Mouse (Mus musculus) heart, postnatal 0 days (tissue): ENCODE results near the gene Snap23. TPM values are rescaled to one million over a fixed set of nuclear protein-coding genes. Genes with fewer than 3 reads are reported as not detected.

ENCODE experiments used
- ATAC-seq: fragments of 200-750 bp; cut with Nextera tagmentation; 2 replicates; pipeline ENCODE4 v1.8.0; 2017; ENCODE audit warnings: low read depth, moderate number of reproducible peaks, moderate library complexity; ENCODE audit not compliant: insufficient read depth
- DNase-seq: peaks from one replicate; pipeline ENCODE4 v3.0.0-alpha.2; 2016; ENCODE audit warnings: low spot score
- H3K27ac ChIP-seq: fragments of 300-500 bp; sonication (generic); 2 replicates; pipeline ENCODE4 v1.5.1; 2014; ENCODE audit warnings: low read depth, mild to moderate bottlenecking
- H3K27me3 ChIP-seq: fragments of 300-500 bp; sonication (generic); 2 replicates; pipeline ENCODE4 v1.6.1; 2014; ENCODE audit warnings: low read length, mixed read lengths; ENCODE audit not compliant: control insufficient read depth, insufficient read depth
- H3K36me3 ChIP-seq: fragments of 300-500 bp; sonication (generic); replicated peaks from 2 replicates; pipeline ENCODE4 v1.6.1; 2014; ENCODE audit warnings: low read length, mixed read lengths; ENCODE audit not compliant: control insufficient read depth, insufficient read depth
- H3K4me1 ChIP-seq: fragments of 300-500 bp; sonication (generic); 2 replicates; pipeline ENCODE4 v1.6.1; 2014; ENCODE audit warnings: antibody characterized with exemption; ENCODE audit not compliant: control insufficient read depth, insufficient read depth
- H3K4me2 ChIP-seq: fragments of 300-500 bp; sonication (generic); 2 replicates; pipeline ENCODE4 v1.6.1; 2014; ENCODE audit warnings: low read depth, mild to moderate bottlenecking, low read length, moderate library complexity
- H3K4me3 ChIP-seq: fragments of 300-500 bp; sonication (generic); 2 replicates; pipeline ENCODE4 v1.5.1; 2014; ENCODE audit warnings: low read depth, low read length
- H3K9ac ChIP-seq: fragments of 300-500 bp; sonication (generic); replicated peaks from 2 replicates; pipeline ENCODE4 v1.6.1; 2014; ENCODE audit warnings: low read depth, low read length, mixed read lengths
- H3K9me3 ChIP-seq: fragments of 300-500 bp; sonication (generic); replicated peaks from 2 replicates; pipeline ENCODE4 v1.6.1; 2016; ENCODE audit warnings: low read length; ENCODE audit not compliant: control insufficient read depth
- CTCF ChIP-seq: IDR thresholded peaks from 2 replicates; pipeline ENCODE4 v1.5.1; 2016; ENCODE audit warnings: antibody characterized with exemption, control low read depth, low read depth
- EP300 ChIP-seq: IDR thresholded peaks from 2 replicates; pipeline ENCODE4 v1.6.1; 2016; ENCODE audit warnings: antibody characterized with exemption, low read depth
- WGBS: fragments of 180-500 bp; shearing (Covaris S2); extraction: QIAGEN DNeasy Blood & Tissue Kit; methylation state at CpG from one replicate; pipeline ENCODE4 v1.1.7; 2014; 5-methylcytosine and 5-hydroxymethylcytosine counted together
- polyA plus RNA-seq: library from polyadenylated mRNA; unstranded; fragments of >200 nt; fragmentation: Nextera tagmentation; extraction: Ambion mirVana; gene quantifications from 2 replicates; pipeline ENCODE4 v1.2.1, GENCODE M21; 2015
- total RNA-seq: library from RNA; depleted of rRNA; stranded (reverse); fragments of >200 nt; gene quantifications from 2 replicates; pipeline ENCODE4 v1.2.3, GENCODE M21; 2014; ENCODE audit warnings: low replicate concordance; rRNA removed

The Snap23 gene
- total and polyA plus RNA-seq, 2 experiments from 2014 or later = 30.1 to 48.1 TPM

GRCm38 (mm10) chr2:120640835-120641234 lies 73.4 kb downstream of the Snap23 start:
- Histone ChIP-seq H3K27me3 (no peaks in the 10 kb centered on the region), H3K9me3 (no peaks in the 10 kb centered on the region), H3K9ac (no peak overlapping the region), H3K27ac (no peak overlapping the region), H3K36me3 (no peaks in the 10 kb centered on the region; the same call in 1 of the 2 replicates), H3K4me1 (no peaks in the 10 kb centered on the region), H3K4me3 (no peak overlapping the region), H3K4me2 (no peak overlapping the region)
- ATAC-seq (no peak), DNase-seq (no peak)
- 90% methylated on average over 8 of the region's 8 CpGs for WGBS
- TF ChIP-seq EP300 = no peak
- TF ChIP-seq CTCF = no peak

GRCm38 (mm10) chr2:120643836-120644235 lies 76.4 kb downstream of the Snap23 start:
- Histone ChIP-seq H3K9me3 (no peaks in the 10 kb centered on the region), H3K4me1 (no peaks in the 10 kb centered on the region), H3K27me3 (no peaks in the 10 kb centered on the region), H3K9ac (no peak overlapping the region), H3K4me3 (no peak overlapping the region), H3K27ac (no peak overlapping the region), H3K36me3 (no peaks in the 10 kb centered on the region; the same call in 1 of the 2 replicates), H3K4me2 (no peak overlapping the region)
- WGBS = 57% methylated on average over 7 of the region's 7 CpGs
- no peak for TF ChIP-seq EP300
- no peak for TF ChIP-seq CTCF
- ATAC-seq (peak; percentile 77), DNase-seq (peak; percentile 29)

GRCm38 (mm10) chr2:120646777-120647176 lies 79.3 kb downstream of the Snap23 start:
- Histone ChIP-seq H3K9me3 (no peaks in the 10 kb centered on the region), H3K27me3 (no peaks in the 10 kb centered on the region), H3K27ac (no peak overlapping the region), H3K36me3 (no peaks in the 10 kb centered on the region; the same call in 1 of the 2 replicates), H3K4me3 (no peak overlapping the region), H3K4me1 (0 out of 2 replicates have a peak, but pooled peaks cover under 1% of the 10 kb centered on the region), H3K9ac (no peak overlapping the region), H3K4me2 (no peak overlapping the region)
- no peak for ATAC-seq
- TF ChIP-seq EP300 = no peak
- TF ChIP-seq CTCF = no peak
- 49% methylated on average over 4 of the region's 4 CpGs for WGBS
- peak; percentile 14 for DNase-seq

Other genes starting within 250 kb of the Snap23 start
- gene Vps39, start 214.5 kb upstream of the Snap23 start, total RNA-seq = 22.7 and 75.7 TPM in 2 replicates
- 13.2 and 14.3 TPM in 2 replicates for gene Vps39, start 214.5 kb upstream of the Snap23 start, polyA plus RNA-seq
- 9.2 and 20.2 TPM in 2 replicates for gene Ganc, start 163.8 kb upstream of the Snap23 start, total RNA-seq
- 13.8 and 14.8 TPM in 2 replicates for gene Ganc, start 163.8 kb upstream of the Snap23 start, polyA plus RNA-seq
- gene Tmem87a, start 163.6 kb upstream of the Snap23 start, total RNA-seq = 23.0 and 25.2 TPM in 2 replicates
- 4.0 and 6.2 TPM in 2 replicates for gene Tmem87a, start 163.6 kb upstream of the Snap23 start, polyA plus RNA-seq
- 0.81 and 1.8 TPM in 2 replicates for gene Capn3, start 111.7 kb upstream of the Snap23 start, total RNA-seq
- gene Capn3, start 111.7 kb upstream of the Snap23 start, polyA plus RNA-seq = 0.77 and 1.6 TPM in 2 replicates
- gene Zfp106, start 3.8 kb upstream of the Snap23 start, total RNA-seq = 58.7 and 148 TPM in 2 replicates
- gene Zfp106, start 3.8 kb upstream of the Snap23 start, polyA plus RNA-seq = 40.8 and 41.7 TPM in 2 replicates
- gene Haus2, start 41.7 kb downstream of the Snap23 start, total RNA-seq = 22.2 and 34.9 TPM in 2 replicates
- gene Haus2, start 41.7 kb downstream of the Snap23 start, polyA plus RNA-seq = 14.6 and 18.3 TPM in 2 replicates
- 28.3 and 28.5 TPM in 2 replicates for gene Lrrc57, start 41.8 kb downstream of the Snap23 start, total RNA-seq
- 18.0 and 22.0 TPM in 2 replicates for gene Lrrc57, start 41.8 kb downstream of the Snap23 start, polyA plus RNA-seq
- gene Stard9, start 61.5 kb downstream of the Snap23 start, total RNA-seq = 12.2 and 12.7 TPM in 2 replicates
- 2.4 and 2.6 TPM in 2 replicates for gene Stard9, start 61.5 kb downstream of the Snap23 start, polyA plus RNA-seq